Mouse (Mus musculus): ENCODE data around the gene Pak1.

Pak1 gene

GRCm38 (mm10) chr7:97788190-97788668 is at the start of gene Pak1:
Gene Pak1, plus strand, starts transcription at chr7:97788541.
- DNase-seq: peak; percentile 90

- DNase-seq: peak; percentile 36
Measured at GRCm38 (mm10) chr7:97740948-97741347, 47.4 kb upstream of the Pak1 start.

GRCm38 (mm10) chr7:97741756-97742291 is 46.5 kb upstream of the Pak1 start:
- no peak for DNase-seq

GRCm38 (mm10) chr7:97745299-97745698 is 43.0 kb upstream of the Pak1 start:
- DNase-seq: peak; percentile 79

- DNase-seq: no peak
Measured at GRCm38 (mm10) chr7:97747176-97747707, 41.1 kb upstream of the Pak1 start.

- peak; percentile 91 for DNase-seq
Measured at GRCm38 (mm10) chr7:97747787-97748497, 40.4 kb upstream of the Pak1 start.

- DNase-seq: peak; percentile 30
Measured at GRCm38 (mm10) chr7:97748527-97749206, 39.7 kb upstream of the Pak1 start.

GRCm38 (mm10) chr7:97749207-97750190 is 38.8 kb upstream of the Pak1 start:
- peak; percentile 34 for DNase-seq

GRCm38 (mm10) chr7:97756967-97757881 is 31.1 kb upstream of the Pak1 start:
- peak; percentile 46 for DNase-seq

- DNase-seq: no peak
Measured at GRCm38 (mm10) chr7:97764591-97764990, 23.8 kb upstream of the Pak1 start.

GRCm38 (mm10) chr7:97765181-97765962 is 23.0 kb upstream of the Pak1 start:
- DNase-seq: no peak

GRCm38 (mm10) chr7:97765963-97766347 is 22.4 kb upstream of the Pak1 start:
- no peak for DNase-seq

- DNase-seq: no peak
Measured at GRCm38 (mm10) chr7:97766406-97767166, 21.8 kb upstream of the Pak1 start.

- no peak for DNase-seq
Measured at GRCm38 (mm10) chr7:97767841-97768240, 20.5 kb upstream of the Pak1 start.

- DNase-seq: no peak
Measured at GRCm38 (mm10) chr7:97769020-97769419, 19.3 kb upstream of the Pak1 start.

GRCm38 (mm10) chr7:97770841-97771620 is 17.3 kb upstream of the Pak1 start:
- DNase-seq: no peak

GRCm38 (mm10) chr7:97775380-97775779 is 13.0 kb upstream of the Pak1 start:
- no peak for DNase-seq

GRCm38 (mm10) chr7:97775923-97776322 is 12.4 kb upstream of the Pak1 start:
- DNase-seq: no peak

- DNase-seq: no peak
Measured at GRCm38 (mm10) chr7:97777191-97777590, 11.2 kb upstream of the Pak1 start.

All from embryo, embryonic 11 days (tissue).